Mouse (Mus musculus) intestine, embryonic 15.5 days (tissue): ENCODE results near the gene Fbxl16. TPM values are rescaled to one million over a fixed set of nuclear protein-coding genes. Genes with fewer than 3 reads are reported as not detected.

Experiments used
- ATAC-seq: fragments of 200-750 bp; cut with Nextera tagmentation; 2 replicates; pipeline ENCODE4 v1.8.0; 2017; ENCODE audit warnings: moderate TSS enrichment, moderate library complexity
- H3K27ac ChIP-seq: fragments of 300-500 bp; sonication (generic); 2 replicates; pipeline ENCODE4 v1.5.1; 2015; ENCODE audit warnings: mild to moderate bottlenecking, inconsistent platforms
- H3K27me3 ChIP-seq: fragments of 300-500 bp; sonication (generic); replicated peaks from 2 replicates; pipeline ENCODE4 v1.6.1; 2015; ENCODE audit warnings: inconsistent platforms
- H3K36me3 ChIP-seq: fragments of 300-500 bp; sonication (generic); 2 replicates; pipeline ENCODE4 v1.6.1; 2015; ENCODE audit warnings: inconsistent platforms
- H3K4me1 ChIP-seq: fragments of 300-500 bp; sonication (generic); replicated peaks from 2 replicates; pipeline ENCODE4 v1.6.1; 2015; ENCODE audit warnings: inconsistent platforms
- H3K4me2 ChIP-seq: fragments of 300-500 bp; sonication (generic); replicated peaks from 2 replicates; pipeline ENCODE4 v1.6.1; 2015; ENCODE audit warnings: mild to moderate bottlenecking, inconsistent platforms
- H3K4me3 ChIP-seq: fragments of 300-500 bp; sonication (generic); replicated peaks from 2 replicates; pipeline ENCODE4 v1.5.1; 2015; ENCODE audit warnings: inconsistent platforms
- H3K9ac ChIP-seq: fragments of 300-500 bp; sonication (generic); 2 replicates; pipeline ENCODE4 v1.6.1; 2015; ENCODE audit warnings: inconsistent platforms
- H3K9me3 ChIP-seq: fragments of 300-500 bp; sonication (generic); 2 replicates; pipeline ENCODE4 v1.6.1; 2016; ENCODE audit warnings: inconsistent platforms
- WGBS: fragments of 180-500 bp; shearing (Covaris S2); methylation state at CpG from one replicate; pipeline ENCODE4 v1.1.7; 2015; 5-methylcytosine and 5-hydroxymethylcytosine counted together
- polyA plus RNA-seq: library from polyadenylated mRNA; unstranded; fragments of >200 nt; fragmentation: Nextera tagmentation; extraction: Ambion mirVana; gene quantifications from 2 replicates; pipeline ENCODE4 v1.2.1, GENCODE M21; 2015

Fbxl16 gene
- polyA plus RNA-seq, 1 experiment from 2014 or later, result 3.1 TPM

- ATAC-seq, result no peak
- Histone ChIP-seq H3K27me3 (no peaks in the 10 kb centered on the region), H3K4me1 (peaks cover 55% of the 10 kb centered on the region), H3K9ac (peak overlapping the region; percentile 85; the same call in 1 of the 2 replicates), H3K9me3 (no peaks in the 10 kb centered on the region), H3K27ac (peak overlapping the region; percentile 98; the same call in 1 of the 2 replicates), H3K4me2 (peak overlapping the region; percentile 91), H3K4me3 (peak overlapping the region; percentile 83), H3K36me3 (peaks cover 17% of the 10 kb centered on the region)
- WGBS, result 84% methylated on average over 14 of the region's 14 CpGs
These were observed 22.0 kb downstream of the Fbxl16 start for GRCm38 (mm10) chr17:25830806-25831431.

- Histone ChIP-seq H3K27me3 (no peaks in the 10 kb centered on the region), H3K4me3 (peak overlapping the region; percentile 83), H3K9me3 (no peaks in the 10 kb centered on the region), H3K36me3 (peaks cover 14% of the 10 kb centered on the region), H3K4me2 (peak overlapping the region; percentile 91), H3K9ac (peak overlapping the region; percentile 85), H3K4me1 (peaks cover 61% of the 10 kb centered on the region), H3K27ac (peak overlapping the region; percentile 98)
- 47% methylated on average over 21 of the region's 21 CpGs for WGBS
- no peak for ATAC-seq
These were observed 22.8 kb downstream of the Fbxl16 start for GRCm38 (mm10) chr17:25831451-25832281.

- H3K9me3 ChIP-seq, result no peaks in the 10 kb centered on the region
- H3K4me1 ChIP-seq, result peaks cover 70% of the 10 kb centered on the region
- H3K4me2 ChIP-seq, result peak overlapping the region; percentile 91
- H3K4me3 ChIP-seq, result peak overlapping the region; percentile 83
- peaks cover 14% of the 10 kb centered on the region for H3K36me3 ChIP-seq
- peak overlapping the region; percentile 98 for H3K27ac ChIP-seq
- peak overlapping the region; percentile 85 for H3K9ac ChIP-seq
- no peaks in the 10 kb centered on the region for H3K27me3 ChIP-seq
- peak; percentile 92 for ATAC-seq
- WGBS, result under 1% methylated on average over 76 of the region's 77 CpGs
These were observed 23.8 kb downstream of the Fbxl16 start for GRCm38 (mm10) chr17:25832436-25833290.

- ATAC-seq, result peak; percentile 82
- Histone ChIP-seq H3K4me2 (peak within 1 kb of the TSS; percentile 91), H3K36me3 (peaks cover 14% of the 10 kb centered on the region), H3K27ac (peak within 1 kb of the TSS; percentile 98), H3K4me3 (peak within 1 kb of the TSS; percentile 83), H3K4me1 (peaks cover 70% of the 10 kb centered on the region), H3K27me3 (no peaks in the 10 kb centered on the region), H3K9me3 (no peaks in the 10 kb centered on the region), H3K9ac (peak within 1 kb of the TSS; percentile 85)
- under 1% methylated on average over 24 of the region's 24 CpGs for WGBS
These were observed 24.4 kb downstream of the Fbxl16 start, which contains the start of gene Stub1 for GRCm38 (mm10) chr17:25833291-25833663. Gene Stub1 (minus strand): TSS chr17:25833404.

GRCm38 (mm10) chr17:25833961-25834594 lies 25.2 kb downstream of the Fbxl16 start:
- WGBS, result 19% methylated on average over 6 of the region's 6 CpGs
- Histone ChIP-seq H3K9me3 (no peaks in the 10 kb centered on the region), H3K4me1 (peaks cover 68% of the 10 kb centered on the region), H3K27me3 (no peaks in the 10 kb centered on the region), H3K4me3 (peak overlapping the region; percentile 83), H3K27ac (peak overlapping the region; percentile 98), H3K36me3 (peaks cover 16% of the 10 kb centered on the region), H3K9ac (peak overlapping the region; percentile 85), H3K4me2 (peak overlapping the region; percentile 91)
- no peak for ATAC-seq

GRCm38 (mm10) chr17:25834595-25835222 lies 25.8 kb downstream of the Fbxl16 start:
- H3K4me1 ChIP-seq, result peaks cover 70% of the 10 kb centered on the region
- peaks cover 21% of the 10 kb centered on the region for H3K36me3 ChIP-seq
- H3K9me3 ChIP-seq, result no peaks in the 10 kb centered on the region
- no peaks in the 10 kb centered on the region for H3K27me3 ChIP-seq
- H3K27ac ChIP-seq, result no peak overlapping the region; the same call in 1 of the 2 replicates
- 77% methylated on average over 12 of the region's 12 CpGs for WGBS
- peak overlapping the region; percentile 83 for H3K4me3 ChIP-seq
- no peak for ATAC-seq
- peak overlapping the region; percentile 85 for H3K9ac ChIP-seq
- peak overlapping the region; percentile 91 for H3K4me2 ChIP-seq

- Histone ChIP-seq H3K36me3 (peaks cover 21% of the 10 kb centered on the region), H3K9ac (peak overlapping the region; percentile 85; the same call in 1 of the 2 replicates), H3K27me3 (no peaks in the 10 kb centered on the region), H3K4me1 (peaks cover 65% of the 10 kb centered on the region), H3K27ac (no peak overlapping the region), H3K4me2 (peak overlapping the region; percentile 91), H3K4me3 (peak overlapping the region; percentile 83; the same call in 1 of the 2 replicates), H3K9me3 (no peaks in the 10 kb centered on the region)
- WGBS, result 93% methylated on average over 7 of the region's 7 CpGs
- ATAC-seq, result no peak
These were observed 26.4 kb downstream of the Fbxl16 start for GRCm38 (mm10) chr17:25835301-25835700.

GRCm38 (mm10) chr17:25835816-25836215 lies 26.9 kb downstream of the Fbxl16 start:
- Histone ChIP-seq H3K4me3 (no peak overlapping the region), H3K4me1 (peaks cover 62% of the 10 kb centered on the region), H3K4me2 (peak overlapping the region; percentile 91; the same call in 1 of the 2 replicates), H3K27me3 (no peaks in the 10 kb centered on the region), H3K9ac (0 out of 2 replicates have a peak overlapping the region, but pooled peaks have one; percentile 50), H3K36me3 (peaks cover 17% of the 10 kb centered on the region), H3K27ac (no peak overlapping the region), H3K9me3 (no peaks in the 10 kb centered on the region)
- ATAC-seq, result no peak
- 91% methylated on average over 16 of the region's 16 CpGs for WGBS

- Histone ChIP-seq H3K9ac (peak overlapping the region; percentile 50), H3K36me3 (peaks cover 14% of the 10 kb centered on the region), H3K4me1 (peaks cover 55% of the 10 kb centered on the region), H3K9me3 (no peaks in the 10 kb centered on the region), H3K27ac (peak overlapping the region; percentile 27; the same call in 1 of the 2 replicates), H3K4me2 (peak overlapping the region; percentile 91), H3K4me3 (peak overlapping the region; percentile 34), H3K27me3 (no peaks in the 10 kb centered on the region)
- no peak for ATAC-seq
- 23% methylated on average over 23 of the region's 23 CpGs for WGBS
These were observed 27.7 kb downstream of the Fbxl16 start for GRCm38 (mm10) chr17:25836397-25837075.

- Histone ChIP-seq H3K9me3 (no peaks in the 10 kb centered on the region), H3K9ac (peak within 1 kb of the TSS; percentile 50), H3K4me2 (peak within 1 kb of the TSS; percentile 91), H3K4me1 (peaks cover 50% of the 10 kb centered on the region), H3K27ac (peak within 1 kb of the TSS; percentile 27; the same call in 1 of the 2 replicates), H3K36me3 (peaks cover 17% of the 10 kb centered on the region), H3K27me3 (no peaks in the 10 kb centered on the region), H3K4me3 (peak within 1 kb of the TSS; percentile 34)
- ATAC-seq, result 0 out of 2 replicates have a peak, but pooled peaks have one; percentile 4
- WGBS, result 1% methylated on average over 29 of the region's 29 CpGs
These were observed 28.2 kb downstream of the Fbxl16 start, which contains the start of gene Rhbdl1 for GRCm38 (mm10) chr17:25837076-25837410. Gene Rhbdl1 (minus strand): TSS chr17:25837295.
